Mouse (Mus musculus) embryonic fibroblast, embryonic 13.5 days (primary cell): ENCODE measurements around the gene Ptprn2.

ENCODE experiments used
- CTCF ChIP-seq: IDR thresholded peaks from 2 replicates; pipeline ENCODE4 v1.5.1; 2011; ENCODE audit warnings: mild to moderate bottlenecking, control low read depth, low read length, moderate library complexity, borderline replicate concordance; ENCODE audit not compliant: insufficient read depth
- POLR2A ChIP-seq: IDR thresholded peaks from 2 replicates; pipeline ENCODE4 v1.6.1; 2011; ENCODE audit warnings: low read depth, mild to moderate bottlenecking, control low read depth, low read length, moderate library complexity

DNA sequence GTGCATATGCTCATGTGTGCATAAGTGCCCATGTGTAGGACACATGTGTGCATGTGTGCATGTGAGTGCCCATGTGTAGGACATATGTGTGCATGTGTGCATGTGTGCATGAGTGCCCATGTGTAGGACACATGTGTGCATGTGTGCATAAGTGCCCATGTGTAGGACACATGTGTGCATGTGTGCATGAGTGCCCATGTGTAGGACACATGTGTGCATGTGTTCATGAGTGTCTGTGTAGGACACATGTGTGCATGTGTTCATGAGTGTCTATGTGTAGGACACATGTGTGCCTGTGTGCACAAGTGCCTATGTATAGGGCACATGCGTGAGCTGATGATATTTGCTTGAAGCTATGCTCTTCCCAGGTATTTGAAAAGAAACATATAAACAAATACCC lies 547.7 kb downstream of the Ptprn2 start:
- TF ChIP-seq CTCF, result no peak
- TF ChIP-seq POLR2A, result no peak
